8 mouse cellular contexts compared by ENCODE assay signal in genomic region chr4:150031234-150031890, GRCm38 (mm10). TPM values are rescaled to one million over a fixed set of nuclear protein-coding genes. Genes with fewer than 3 reads are reported as not detected.
DNase-seq lines count a peak whose midpoint lies in the region; ATAC-seq lines count a peak whose summit lies in the region.

No protein-coding gene starts in this region.

- peak; percentile 52 for DNase-seq in left cerebral cortex, postnatal 4 days
- DNase-seq in left cerebral cortex, adult 8-10 months (ENCODE audit: low spot score in 2 of 2) = no peak
- peak; percentile 85 for DNase-seq in cerebellum, adult 9-11 months
- DNase-seq in hindbrain, embryonic 10.5 days (ENCODE audit: low spot score) = no peak
- DNase-seq in skeletal muscle tissue, adult 2 months (ENCODE audit: low read depth, low spot score) = peak; percentile 22
- no peak for DNase-seq in ovary, adult 18-20 months (ENCODE audit: low spot score)
- no peak for DNase-seq in c-Kit-positive CD71-positive TER-119-positive erythroid progenitor cells, embryonic 14.5 days (ENCODE audit: low spot score)

- H3K9ac ChIP-seq in limb, embryonic 13.5 days = 0 out of 2 replicates have a peak overlapping the region, but pooled peaks have one; percentile 62

- H3K36me3 ChIP-seq in hindbrain, embryonic 10.5 days = no peaks in the 10 kb centered on the region
- no peaks in the 10 kb centered on the region for H3K36me3 ChIP-seq in limb, embryonic 13.5 days

- peaks cover 99% of the 10 kb centered on the region for H3K27me3 ChIP-seq in hindbrain, embryonic 10.5 days (ENCODE audit: insufficient read depth, poor library complexity, severe bottlenecking)
- peaks cover 84% of the 10 kb centered on the region for H3K27me3 ChIP-seq in limb, embryonic 13.5 days

- peak overlapping the region; percentile 89 for H3K4me2 ChIP-seq in limb, embryonic 13.5 days (replicated peaks)

- no peak for ATAC-seq in limb, embryonic 13.5 days (ENCODE audit: low FRiP score, low read depth)

- no peak overlapping the region for H3K27ac ChIP-seq in hindbrain, embryonic 10.5 days
- no peak overlapping the region for H3K27ac ChIP-seq in limb, embryonic 13.5 days

- H3K4me3 ChIP-seq in hindbrain, embryonic 10.5 days = peak overlapping the region; percentile 59
- peak overlapping the region; percentile 54 for H3K4me3 ChIP-seq in limb, embryonic 13.5 days

- no peaks in the 10 kb centered on the region for H3K9me3 ChIP-seq in hindbrain, embryonic 10.5 days
- no peaks in the 10 kb centered on the region for H3K9me3 ChIP-seq in limb, embryonic 13.5 days

- intact Hi-C loops in left cerebral cortex, postnatal 4 days (cut with DNase I) = loop anchor here (10.0 kb wide), 1 partner anchor 183 kb away; no protein-coding TSS in a partner anchor

- H3K4me1 ChIP-seq in hindbrain, embryonic 10.5 days (replicated peaks) = peaks cover 42% of the 10 kb centered on the region
- peaks cover 50% of the 10 kb centered on the region for H3K4me1 ChIP-seq in limb, embryonic 13.5 days

- WGBS in hindbrain, embryonic 10.5 days = 25% methylated on average over 14 of the region's 14 CpGs
- WGBS in limb, embryonic 13.5 days = 8% methylated on average over 14 of the region's 14 CpGs

RNA-seq across cellular contexts. Expression of gene H6pd, which starts 22.5 kb away (rescaled TPM):
- 10 to 100 TPM; 11.7 to 13.8 TPM for total RNA-seq in left cerebral cortex, postnatal 4 days (2021)
- total RNA-seq in left cerebral cortex, adult 8-10 months (2022) = 10 to 100 TPM; 14.7 to 17.8 (median 16.3) TPM
- polyA plus RNA-seq in hindbrain, embryonic 10.5 days (2016; fragmentation: Nextera tagmentation; extraction: Ambion mirVana) = 4.8 and 5.6 TPM in 2 replicates
- polyA plus RNA-seq in limb, embryonic 13.5 days (2015; fragmentation: Nextera tagmentation; extraction: Ambion mirVana) = 11.1 and 11.2 TPM in 2 replicates

RNA-seq across cellular contexts. Expression of gene Gpr157, which starts 55.8 kb away (rescaled TPM):
- total RNA-seq in left cerebral cortex, postnatal 4 days (2021) = 1 to 10 TPM; 1.2 to 1.5 TPM
- total RNA-seq in left cerebral cortex, adult 8-10 months (2022) = 1 to 10 TPM; 1.9 to 3.4 (median 2.4) TPM
- 0.59 and 0.81 TPM in 2 replicates for polyA plus RNA-seq in hindbrain, embryonic 10.5 days (2016; fragmentation: Nextera tagmentation; extraction: Ambion mirVana)
- 1.2 TPM in 2 replicates for polyA plus RNA-seq in limb, embryonic 13.5 days (2015; fragmentation: Nextera tagmentation; extraction: Ambion mirVana)

Comparison
In these comparisons a context has a peak if more than half of its experiments do, and no peak if none do; other contexts are left out.
1. DNase-seq: peak in left cerebral cortex, postnatal 4 days (single experiment), cerebellum, adult 9-11 months (single experiment) and skeletal muscle tissue, adult 2 months (single experiment); none in left cerebral cortex, adult 8-10 months (0 of 2), hindbrain, embryonic 10.5 days (single experiment), ovary, adult 18-20 months (single experiment) and c-Kit-positive CD71-positive TER-119-positive erythroid progenitor cells, embryonic 14.5 days (single experiment).